Mouse (Mus musculus) retina, embryonic 14.5 days (tissue): ENCODE measurements around the gene Sema5a.

ENCODE experiments used
- DNase-seq: peaks from one replicate; pipeline ENCODE4 v3.0.0-alpha.2; 2015; ENCODE audit warnings: low spot score

Gene Sema5a

DNA sequence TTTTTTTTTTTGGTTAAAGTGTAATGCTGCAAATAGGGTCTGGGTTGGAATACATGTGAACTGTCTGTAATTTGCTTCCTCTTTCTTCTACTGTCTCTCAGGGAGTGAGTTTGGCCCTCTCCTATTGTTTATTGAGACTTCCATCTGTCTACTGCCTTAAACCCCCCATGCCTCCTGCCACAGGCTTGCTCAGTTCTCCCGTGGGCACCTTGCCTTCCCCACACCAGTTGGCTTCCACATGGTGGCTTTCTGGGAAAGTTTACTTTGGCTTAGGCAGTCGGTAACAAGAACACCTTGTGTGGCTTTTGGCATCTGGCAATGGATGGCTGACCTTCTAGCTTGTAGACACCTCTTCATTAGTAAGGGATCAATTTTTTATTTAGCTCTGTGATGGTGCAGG, 10.2 kb downstream of the Sema5a start:
- no peak for DNase-seq

DNA sequence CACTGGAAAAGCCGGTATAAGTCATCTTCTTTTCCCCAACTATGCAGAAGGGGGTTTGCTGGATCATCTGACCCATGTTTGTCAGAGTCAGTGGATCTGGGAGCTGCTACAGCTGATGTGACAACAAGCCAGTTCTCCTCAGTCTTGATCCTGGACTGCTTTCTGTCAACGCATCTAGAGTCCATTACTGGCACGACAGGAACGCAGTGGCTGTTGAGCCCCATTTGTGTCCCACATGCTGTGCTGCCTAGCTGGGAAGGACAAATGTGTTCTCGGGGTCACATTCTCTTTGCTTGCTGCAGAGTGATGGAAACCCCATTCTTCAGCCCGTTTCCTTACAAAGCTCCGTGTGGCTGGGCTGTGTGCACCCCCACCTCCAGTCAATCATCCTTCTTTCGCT, 12.7 kb downstream of the Sema5a start:
- DNase-seq, result no peak

DNA sequence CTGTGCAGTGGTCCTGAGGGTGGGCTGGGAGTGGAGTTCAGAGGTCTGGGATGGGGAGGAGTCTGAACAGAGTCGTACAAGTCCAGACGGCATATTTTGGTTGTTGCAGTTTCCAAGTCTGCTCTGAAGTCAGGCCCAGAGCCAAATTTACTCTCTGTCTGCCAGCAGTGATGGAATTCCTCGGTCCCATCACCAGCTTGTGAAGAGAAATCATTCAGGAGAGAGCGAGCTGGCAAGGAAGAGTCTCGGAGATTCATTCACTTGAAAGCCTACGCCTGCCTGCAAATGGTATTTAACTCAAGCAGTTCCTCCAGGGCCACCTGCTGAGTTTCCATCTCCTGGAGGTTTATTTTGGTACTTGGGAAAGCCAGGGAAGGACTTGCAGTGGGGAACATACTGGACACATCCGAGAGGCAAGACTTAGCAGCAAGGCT, 13.3 kb downstream of the Sema5a start:
- DNase-seq, result no peak

DNA sequence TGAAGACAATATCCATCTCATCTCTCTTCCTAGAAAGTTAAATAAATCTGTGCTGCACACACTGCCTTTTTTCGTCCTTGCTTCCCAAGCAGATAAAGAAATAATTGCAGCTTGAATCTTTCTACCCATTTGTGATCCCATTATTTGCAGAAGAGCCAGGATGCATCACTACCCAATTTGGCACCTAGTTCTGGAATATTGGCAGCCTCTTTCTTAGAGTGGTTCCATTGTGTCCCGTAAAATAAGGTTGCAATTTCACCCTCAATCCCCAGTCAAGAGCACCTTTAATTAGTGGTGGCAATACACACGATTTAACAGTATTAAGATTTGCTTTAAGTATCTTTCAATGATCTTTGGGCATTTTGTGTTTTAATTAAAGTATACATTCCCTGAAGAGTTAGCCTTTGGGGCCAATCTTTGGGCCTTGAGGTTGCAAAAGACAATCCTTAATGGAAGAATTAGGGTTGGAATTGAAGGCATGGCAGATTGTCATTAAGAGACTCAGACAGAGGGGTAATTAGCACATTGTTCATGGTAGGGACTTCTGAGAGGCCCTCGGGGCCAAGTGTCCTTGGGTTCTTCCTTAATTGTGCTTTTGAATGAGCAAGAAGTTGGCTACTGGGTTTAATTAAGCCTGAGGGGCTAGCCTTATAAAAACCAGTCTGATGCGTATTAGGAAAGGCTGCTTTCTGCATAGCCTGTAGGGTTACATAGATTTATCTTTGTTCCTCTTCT, 14.9 kb downstream of the Sema5a start:
- DNase-seq, result peak; percentile 46

DNA sequence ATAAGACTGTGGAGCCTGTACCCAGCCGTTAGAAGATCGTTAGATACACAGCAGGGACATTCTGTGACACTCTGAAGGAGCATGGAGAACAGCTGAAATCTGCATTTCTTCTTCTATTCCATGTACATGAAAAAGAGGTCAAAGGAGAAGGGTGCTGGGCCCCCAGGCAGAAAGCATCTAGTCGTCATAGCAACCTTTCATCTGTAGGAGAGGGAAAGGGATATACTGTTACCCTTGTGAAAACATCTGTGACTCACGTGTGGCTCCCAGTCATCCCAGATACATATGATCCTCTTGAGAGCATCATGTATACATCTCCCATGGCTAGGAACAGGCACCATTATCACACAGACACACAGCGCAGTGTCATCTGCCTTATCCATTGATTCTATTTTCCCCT, 16.3 kb downstream of the Sema5a start:
- DNase-seq, result peak; percentile 37

DNA sequence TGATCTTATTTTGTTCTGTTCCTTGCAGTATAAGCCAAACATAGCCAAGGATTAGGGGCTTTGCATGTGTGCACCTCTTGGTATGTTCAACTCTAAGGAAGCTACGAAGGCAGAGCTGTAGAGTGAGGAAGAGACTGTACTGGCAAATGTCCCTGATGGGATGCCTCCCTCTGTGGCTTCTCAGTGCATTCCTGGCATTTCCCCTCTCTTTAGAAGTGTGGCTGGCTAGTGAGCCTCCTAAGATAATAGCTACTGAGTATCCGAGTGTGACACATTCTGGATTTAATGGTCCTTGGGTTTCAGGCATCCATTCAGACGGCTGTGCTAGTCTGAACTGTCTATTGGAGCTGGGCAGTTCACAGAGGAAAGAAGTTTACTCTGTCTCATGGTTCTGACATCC, 19.0 kb downstream of the Sema5a start:
- DNase-seq, result no peak

DNA sequence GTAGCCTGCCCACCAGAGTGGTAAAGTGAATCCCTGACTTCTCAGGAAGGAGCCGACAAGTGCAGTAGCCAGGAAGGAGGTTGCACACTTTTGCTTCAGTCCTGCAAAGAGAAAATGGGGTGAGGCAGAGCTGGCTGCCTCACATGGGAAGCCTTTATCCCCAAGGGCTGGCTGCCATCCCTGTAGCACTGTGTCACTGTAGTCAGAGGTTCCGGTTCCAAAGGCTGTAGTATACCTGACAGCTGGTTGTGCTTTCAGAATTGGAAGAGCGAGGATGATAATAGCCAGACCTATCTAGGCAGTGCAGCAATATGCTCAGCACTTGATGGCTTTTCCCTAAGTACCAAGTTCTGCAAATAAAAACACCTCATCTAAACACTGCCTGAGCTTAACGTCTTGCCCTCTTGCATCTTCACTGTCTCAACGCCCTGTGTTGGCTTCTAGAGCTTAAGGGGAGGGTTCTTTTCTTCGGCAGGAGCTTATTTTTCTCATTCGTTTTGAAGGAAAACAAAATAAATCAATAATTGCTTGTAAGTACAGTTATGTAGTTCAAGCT, 20.3 kb downstream of the Sema5a start:
- no peak for DNase-seq

DNA sequence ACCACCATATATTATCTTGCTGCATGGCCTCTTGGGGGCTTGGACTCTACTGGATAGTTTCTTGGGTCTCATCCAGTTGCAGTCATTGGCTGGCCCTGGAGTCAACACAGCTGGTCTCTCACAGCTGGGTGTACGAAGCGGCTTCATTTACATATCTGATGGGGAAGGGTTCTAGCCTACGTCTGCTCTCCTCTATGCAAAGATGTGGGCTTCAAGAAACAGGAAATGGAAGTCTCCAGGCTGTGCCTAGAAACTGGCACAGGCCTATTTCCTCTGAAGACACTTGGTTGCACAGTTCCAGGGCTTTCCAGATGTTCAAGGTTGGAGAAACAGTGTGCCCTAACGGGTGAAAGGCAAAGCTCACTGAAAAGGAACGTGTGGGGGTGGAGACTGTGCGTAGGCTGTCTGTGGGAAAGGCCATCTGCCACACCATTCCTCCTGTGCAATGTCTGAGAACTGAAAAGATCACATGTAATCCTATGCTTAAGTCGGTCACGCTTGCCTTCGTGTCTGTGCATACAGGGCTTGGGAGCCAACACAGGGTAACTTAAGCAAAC, 20.8 kb downstream of the Sema5a start:
- peak; percentile 35 for DNase-seq

DNA sequence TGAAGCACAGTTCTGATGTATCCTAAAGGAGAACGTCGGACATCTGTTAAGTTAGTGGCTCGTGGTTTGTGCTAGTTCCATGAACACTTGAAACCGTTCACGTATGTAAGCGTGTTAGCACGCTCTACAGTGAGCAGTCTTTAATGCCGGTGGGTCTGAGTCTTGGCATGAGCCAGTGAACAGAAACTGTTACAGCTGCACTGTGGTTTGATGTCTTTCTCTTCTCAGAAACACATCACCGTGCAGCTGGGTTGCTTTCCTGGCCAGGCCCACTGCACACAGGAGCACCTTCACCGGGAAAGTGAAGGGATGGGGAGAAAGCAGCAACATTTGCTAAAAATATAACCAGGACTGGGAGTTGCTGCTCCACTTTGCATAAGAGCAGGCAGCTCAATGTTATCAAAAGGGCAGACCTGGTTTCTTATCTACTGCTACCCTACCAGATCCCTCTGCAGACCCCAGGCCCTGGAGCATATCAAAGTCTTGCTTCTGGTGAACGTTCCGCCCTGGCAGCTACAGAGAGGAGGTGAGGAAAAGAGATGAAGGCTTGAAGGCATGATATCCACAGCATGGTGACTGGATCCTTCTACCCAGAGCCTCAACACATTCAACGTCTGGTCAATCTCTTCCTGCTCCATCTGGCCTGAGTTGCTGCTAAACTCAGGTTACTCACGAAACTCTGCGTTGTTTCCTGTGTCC, 21.7 kb downstream of the Sema5a start:
- no peak for DNase-seq

DNA sequence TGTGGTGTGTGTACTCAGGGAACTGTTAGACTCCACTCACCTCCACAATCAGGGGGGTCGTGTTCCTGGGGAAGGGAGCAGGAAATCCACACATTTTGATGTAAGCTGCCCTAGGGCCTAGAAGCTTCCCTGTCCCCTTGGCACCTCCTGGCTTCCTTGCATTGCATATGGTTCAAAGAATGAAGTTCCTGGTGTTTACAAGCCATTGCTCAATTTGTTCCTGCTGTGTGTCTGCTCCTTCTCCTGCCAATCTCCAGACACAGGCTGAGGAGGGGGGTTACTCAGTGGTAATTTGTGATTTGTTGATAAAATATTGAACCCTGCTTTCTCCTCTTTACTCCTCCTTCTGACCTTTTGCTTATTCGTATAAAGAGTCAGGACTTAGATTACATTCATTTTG, 25.5 kb downstream of the Sema5a start:
- DNase-seq, result peak; percentile 18

DNA sequence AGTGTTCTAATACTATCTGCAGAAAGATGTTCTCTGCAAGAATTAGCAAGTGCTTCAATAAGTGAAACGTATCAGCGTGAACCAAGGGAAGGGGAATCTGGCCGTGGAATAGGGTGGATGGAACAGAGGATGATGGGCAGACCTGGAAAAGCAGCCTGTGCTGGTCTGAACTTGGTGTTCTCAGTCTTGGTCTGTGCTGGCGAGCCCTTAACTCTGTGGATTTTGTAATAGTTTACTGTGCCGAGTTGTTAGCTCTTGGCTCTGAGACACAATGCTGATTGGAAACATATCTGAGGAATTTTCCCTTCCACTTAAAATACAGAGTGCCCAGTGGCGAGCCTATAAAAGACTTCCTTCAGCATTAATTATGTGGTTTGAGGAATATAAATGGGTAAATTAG, 29.3 kb downstream of the Sema5a start:
- no peak for DNase-seq

DNA sequence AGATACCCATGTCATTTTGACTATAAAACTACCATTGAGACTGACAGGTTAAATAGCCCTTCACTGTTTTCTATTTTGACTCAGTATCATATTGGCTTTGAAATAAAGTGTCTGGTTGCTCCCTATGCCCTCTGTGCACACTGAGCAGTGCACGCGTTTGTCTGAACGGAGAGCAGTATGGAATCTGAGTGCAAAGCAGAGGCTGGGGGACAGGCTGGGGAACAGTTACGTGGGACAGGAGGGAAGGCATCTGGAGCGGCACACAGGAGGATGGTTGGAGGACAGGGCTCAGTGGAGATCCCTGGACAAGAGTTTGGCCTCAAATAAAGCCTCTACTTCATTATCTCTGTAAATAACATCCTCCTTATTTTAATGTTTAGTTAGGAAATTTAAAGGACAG, 30.4 kb downstream of the Sema5a start:
- DNase-seq, result no peak

DNA sequence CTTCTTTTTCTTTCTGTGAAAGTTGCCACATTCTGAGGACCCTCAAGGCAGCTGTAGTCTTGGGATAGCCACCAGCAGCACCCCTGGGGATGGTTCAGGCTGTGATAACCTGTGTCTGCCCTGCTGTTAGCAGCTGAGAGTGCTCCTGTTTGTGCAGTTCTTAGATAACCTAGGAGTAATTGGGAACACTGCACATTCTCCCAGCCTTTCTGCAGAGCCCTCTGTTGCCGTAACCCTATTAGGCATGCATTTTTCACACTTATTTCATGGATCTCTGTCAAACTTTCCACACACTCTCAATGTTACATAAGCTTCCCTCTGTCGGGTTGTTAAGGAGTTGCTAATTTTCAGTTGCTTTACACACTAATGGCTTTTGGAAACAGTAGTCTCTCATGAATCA, 34.0 kb downstream of the Sema5a start:
- no peak for DNase-seq

DNA sequence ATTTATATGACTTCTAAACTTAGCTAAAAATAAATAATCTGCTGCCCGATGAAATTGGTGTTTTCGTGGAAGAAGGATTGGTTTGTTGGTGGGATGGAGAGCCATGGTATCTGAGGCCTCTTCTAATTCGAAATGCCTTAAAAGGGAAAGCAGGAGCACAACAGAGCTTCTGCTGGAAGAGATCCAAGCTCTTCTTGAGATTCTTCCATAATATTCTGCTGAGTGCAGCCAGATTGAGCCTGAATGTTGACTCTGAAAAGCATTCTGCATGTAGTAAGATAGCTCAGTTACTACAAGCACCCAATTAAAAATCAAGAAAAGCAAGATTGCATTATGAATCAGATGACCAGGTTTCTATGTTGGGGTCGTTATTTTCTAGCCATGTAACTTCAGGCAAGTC, 36.8 kb downstream of the Sema5a start:
- no peak for DNase-seq

DNA sequence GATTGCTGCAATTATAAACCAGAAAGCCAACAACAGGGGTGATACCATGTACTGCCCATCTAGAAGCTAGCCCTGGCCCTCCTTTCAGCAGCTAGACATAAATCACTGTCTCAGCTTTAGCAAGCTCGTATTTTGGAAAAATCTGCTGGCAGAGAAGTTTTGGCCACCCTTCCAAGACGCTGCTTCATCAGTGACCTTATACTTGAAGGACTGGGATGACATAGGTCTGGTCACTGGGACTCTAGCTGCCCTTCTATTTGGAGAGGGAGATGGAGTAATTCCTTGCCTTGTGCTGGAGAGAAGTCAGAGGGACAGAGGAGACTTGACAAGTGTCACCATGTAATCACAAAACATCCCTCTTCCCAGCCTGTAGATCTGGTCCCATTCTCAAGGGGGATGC, 40.1 kb downstream of the Sema5a start:
- no peak for DNase-seq

DNA sequence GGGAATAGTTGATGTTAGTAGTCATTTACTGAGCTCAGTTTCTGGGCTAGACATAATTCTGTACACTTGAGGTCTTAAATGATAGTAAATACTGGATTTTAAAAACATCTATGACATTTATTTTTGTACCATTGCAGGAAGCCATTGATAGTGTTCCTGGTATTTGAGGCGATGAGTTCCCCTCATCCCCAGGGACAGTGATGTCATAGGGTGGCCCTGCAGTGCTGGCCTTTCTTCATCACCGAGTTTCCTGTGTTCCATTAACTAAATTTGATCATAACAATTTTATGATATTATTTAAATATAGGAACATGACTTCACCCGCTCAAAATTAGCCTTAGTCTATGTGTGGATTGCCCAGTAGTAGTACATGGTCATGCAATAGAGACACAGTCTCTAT, 41.7 kb downstream of the Sema5a start:
- DNase-seq, result no peak

DNA sequence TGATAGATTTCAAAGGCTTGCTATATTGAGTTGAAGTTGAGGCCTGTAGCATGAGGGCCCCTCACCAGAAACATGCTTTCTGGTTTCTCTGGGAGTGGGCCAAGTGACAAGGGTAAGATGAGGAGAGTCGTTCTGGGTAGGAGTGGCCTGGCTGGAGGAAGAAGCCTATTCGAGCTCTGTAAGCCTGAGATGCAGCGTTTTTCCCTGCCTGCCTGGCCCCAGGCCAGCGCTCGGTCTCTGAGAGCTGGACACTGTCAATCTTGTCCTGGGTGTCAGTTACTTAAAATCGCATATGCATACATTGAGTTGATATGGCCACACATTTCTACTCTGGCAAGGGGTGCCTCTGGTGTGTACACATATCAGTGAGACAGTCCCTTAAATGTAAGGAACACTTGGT, 43.9 kb downstream of the Sema5a start:
- DNase-seq, result no peak

DNA sequence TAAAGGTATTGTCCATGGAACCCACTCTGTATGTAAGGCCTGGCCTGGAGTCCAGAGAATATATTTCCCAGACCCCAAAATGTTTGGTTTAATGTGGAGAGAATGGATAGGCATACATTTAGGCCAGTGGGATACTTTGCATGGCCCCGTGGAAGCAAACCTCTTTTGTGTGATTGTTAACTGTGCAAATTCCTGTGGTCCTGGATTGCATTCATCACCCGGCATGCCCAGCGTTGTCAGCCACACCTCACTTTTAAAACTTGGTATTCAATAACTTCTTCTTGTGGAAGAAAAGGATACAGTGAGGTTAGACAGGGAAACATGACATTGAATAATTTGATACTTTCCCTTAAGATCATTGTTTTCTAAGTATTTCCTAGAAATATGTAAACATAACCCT, 46.4 kb downstream of the Sema5a start:
- no peak for DNase-seq

DNA sequence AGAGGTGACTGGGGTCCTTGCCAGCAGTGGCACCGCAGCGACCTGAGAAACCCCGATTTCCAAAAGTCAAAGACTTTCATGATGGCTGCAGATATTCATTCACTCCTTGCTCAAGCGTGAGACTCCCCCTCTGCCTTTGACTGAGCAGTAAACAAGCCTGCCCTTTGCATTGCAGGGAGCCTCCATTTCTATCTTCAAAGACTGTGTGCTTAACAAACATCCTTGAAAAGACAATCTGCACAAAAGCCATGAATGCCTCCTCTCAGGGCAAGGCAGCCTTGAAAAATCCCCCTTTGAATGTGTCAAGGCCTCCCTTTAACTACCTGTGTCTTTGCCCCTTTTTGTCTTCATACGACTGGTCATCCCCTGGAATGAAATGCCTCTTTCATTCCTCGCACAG, 51.9 kb downstream of the Sema5a start:
- DNase-seq, result no peak

DNA sequence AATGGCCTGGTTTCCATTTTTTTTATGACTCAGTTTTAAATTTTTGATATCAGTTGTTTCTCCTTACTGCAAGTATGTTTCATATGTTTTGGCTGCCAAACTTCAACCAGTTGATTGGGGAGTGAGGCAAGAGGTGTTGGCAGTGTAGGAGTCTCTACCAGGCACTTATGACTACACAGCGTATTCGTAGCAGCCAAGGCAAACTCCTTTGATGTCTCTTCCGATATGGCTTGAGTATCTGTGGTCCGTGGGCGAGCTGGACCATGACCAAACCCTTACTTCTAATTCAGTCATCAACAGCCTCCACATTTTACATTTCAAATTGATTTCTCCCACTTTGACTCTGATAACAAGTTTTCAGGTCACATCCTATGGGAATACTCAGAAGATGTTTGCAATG, 52.7 kb downstream of the Sema5a start:
- no peak for DNase-seq

DNA sequence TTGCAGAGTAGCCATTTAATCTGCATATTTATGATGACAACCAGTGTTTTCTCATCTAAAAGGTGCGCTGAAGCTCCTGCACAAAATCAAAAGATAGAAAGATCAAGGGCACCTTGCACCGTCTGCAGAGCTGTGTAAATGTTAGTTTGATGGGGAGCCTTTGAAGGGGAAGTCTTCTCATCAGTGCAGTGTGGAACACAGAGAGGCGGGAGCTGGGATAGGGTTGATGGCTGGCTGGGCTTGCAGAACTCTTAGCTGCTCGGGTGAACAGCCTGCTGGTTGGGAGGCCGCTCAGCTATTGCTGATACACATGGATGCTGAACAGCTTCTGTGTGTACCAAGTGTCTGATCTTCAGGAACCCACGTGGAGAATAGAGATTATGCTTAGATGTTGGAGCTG, 53.9 kb downstream of the Sema5a start:
- no peak for DNase-seq

DNA sequence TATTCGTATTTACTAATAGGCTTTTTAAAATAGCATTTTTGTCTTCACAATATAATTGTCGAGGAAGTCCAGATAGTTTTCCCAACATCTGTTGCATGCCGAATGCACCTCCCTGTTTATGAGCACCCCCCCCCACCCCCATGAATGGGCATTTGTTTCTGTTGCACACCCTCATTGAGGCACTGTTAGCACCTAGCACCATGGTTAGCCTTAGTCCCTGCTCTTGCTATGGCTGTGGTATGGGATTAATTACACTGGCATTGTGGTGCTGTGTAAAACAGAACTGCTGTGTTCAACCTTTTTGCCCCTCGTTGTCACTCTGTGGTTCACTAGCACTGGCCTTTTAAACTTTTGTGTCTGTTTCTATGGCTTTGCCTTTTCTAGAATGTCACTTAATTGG, 56.4 kb downstream of the Sema5a start:
- DNase-seq, result no peak

DNA sequence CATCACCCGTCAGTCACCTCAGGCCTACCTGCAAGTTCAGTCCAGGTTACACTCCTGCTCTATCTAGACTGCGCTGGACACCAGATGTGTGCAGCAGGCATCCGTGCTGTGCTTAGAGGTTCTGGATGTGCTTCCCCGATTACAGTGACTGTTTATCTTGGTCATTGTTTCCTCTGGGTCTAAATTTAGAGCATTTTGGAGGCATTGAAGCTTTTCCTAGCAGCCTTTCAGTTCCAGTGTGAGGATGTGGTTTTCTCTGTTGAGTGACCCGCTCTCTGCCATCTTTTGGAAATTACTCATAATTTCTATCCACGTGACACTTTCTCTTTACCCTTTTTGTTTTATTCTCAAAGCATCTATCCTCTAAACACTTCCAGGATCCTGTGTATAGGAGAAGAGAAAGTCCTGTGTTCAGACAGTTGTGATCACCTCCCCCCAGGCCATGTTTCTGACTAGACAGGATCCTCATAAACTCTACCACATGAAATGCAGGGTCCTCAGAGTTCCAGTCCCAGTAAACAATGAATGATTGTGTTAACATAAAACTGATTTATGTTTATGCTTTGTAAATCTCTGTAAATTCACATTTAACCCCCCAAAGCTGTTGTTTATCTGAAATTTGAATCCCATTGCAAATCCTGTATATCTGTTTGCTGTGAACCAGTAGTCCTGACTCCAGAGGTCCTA, 62.1 kb downstream of the Sema5a start:
- DNase-seq, result no peak
